Mouse (Mus musculus) liver, embryonic 14.5 days (tissue): ENCODE measurements at regions not wholly inside any gene's neighbourhood (a gene's known extent, or its start where the extent isn't known, plus 50 kb on each side); places are given as distances from the start of the nearest gene placed in this dataset.

Source experiments
- CTCF ChIP-seq: IDR thresholded peaks from 2 replicates; pipeline ENCODE4 v1.5.1; 2016; ENCODE audit warnings: antibody characterized with exemption, low read depth, control low read depth
- EP300 ChIP-seq: IDR thresholded peaks from 2 replicates; pipeline ENCODE4 v1.6.1; 2016; ENCODE audit warnings: antibody characterized with exemption, low read depth

GRCm38 (mm10) chr4:21614429-21614828 lies 71.3 kb downstream of the Prdm13 start:
- TF ChIP-seq CTCF (no peak), EP300 (no peak)
